Mouse (Mus musculus) thymus, adult 2 months (tissue): ENCODE results near the gene Smc3.

Experiments
- CTCF ChIP-seq: fragments of 200-500 bp; IDR thresholded peaks from 2 replicates; pipeline ENCODE4 v1.5.1; 2012; ENCODE audit warnings: mild to moderate bottlenecking, control low read depth, low read length, moderate library complexity, borderline replicate concordance; ENCODE audit not compliant: control insufficient read depth, poor library complexity, insufficient read depth; ENCODE audit errors: extremely low read depth
- POLR2A ChIP-seq: fragments of 200-500 bp; IDR thresholded peaks from 2 replicates; pipeline ENCODE4 v1.6.1; 2012; ENCODE audit warnings: mild to moderate bottlenecking, low read length, control low read depth, moderate library complexity; ENCODE audit not compliant: control insufficient read depth, poor library complexity, insufficient read depth; ENCODE audit errors: extremely low read depth

DNA sequence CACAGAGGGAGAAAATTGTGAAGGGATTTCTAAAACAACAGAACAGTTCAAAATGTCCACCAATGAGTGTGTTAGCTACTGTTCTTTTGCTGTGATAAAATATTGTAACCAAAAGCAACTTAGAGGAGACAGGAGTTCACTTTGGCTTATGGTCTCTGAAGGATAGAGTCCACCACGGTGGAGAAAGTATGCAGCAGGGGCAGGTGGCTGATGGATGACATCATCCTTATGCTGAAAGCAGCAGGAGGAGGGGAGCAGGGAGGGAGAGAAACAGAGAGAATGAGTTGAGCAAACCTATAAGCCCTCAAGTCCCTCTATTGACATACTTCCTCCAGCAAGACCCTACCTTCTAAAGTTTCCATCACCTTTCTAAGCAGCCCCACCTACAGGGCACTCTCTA lies 93.8 kb downstream of the Smc3 start:
- no peak for TF ChIP-seq CTCF
- TF ChIP-seq POLR2A = no peak
